Mouse (Mus musculus): ENCODE measurements around the gene Olfr286. TPM values are rescaled to one million over a fixed set of nuclear protein-coding genes. Genes with fewer than 3 reads are reported as not detected.

Gene Olfr286
- polyA plus RNA-seq, 1 experiment from 2014 or later: not detected

Other genes with a start within 250 kb of the Olfr286 start
- gene Col2a1, start 229.8 kb downstream of the Olfr286 start, polyA plus RNA-seq (2015; fragmentation: Nextera tagmentation; extraction: Ambion mirVana): 0.33 and 0.53 TPM in 2 replicates
- 30.5 and 31.7 TPM in 2 replicates for gene Pfkm, start 141.9 kb downstream of the Olfr286 start, polyA plus RNA-seq (2015; fragmentation: Nextera tagmentation; extraction: Ambion mirVana)
- 18.0 and 20.2 TPM in 2 replicates for gene Senp1, start 140.7 kb downstream of the Olfr286 start, polyA plus RNA-seq (2015; fragmentation: Nextera tagmentation; extraction: Ambion mirVana)
- gene Asb8, start 68.8 kb downstream of the Olfr286 start, polyA plus RNA-seq (2015; fragmentation: Nextera tagmentation; extraction: Ambion mirVana): 52.7 and 54.9 TPM in 2 replicates
- 1.4 and 1.7 TPM in 2 replicates for gene Ccdc184, start 67.3 kb downstream of the Olfr286 start, polyA plus RNA-seq (2015; fragmentation: Nextera tagmentation; extraction: Ambion mirVana)
- not detected in 2 replicates for gene Olfr288, start 38.9 kb downstream of the Olfr286 start, polyA plus RNA-seq (2015; fragmentation: Nextera tagmentation; extraction: Ambion mirVana)
- not detected in 2 replicates for gene Gm44579, start 13.5 kb downstream of the Olfr286 start, polyA plus RNA-seq (2015; fragmentation: Nextera tagmentation; extraction: Ambion mirVana)
- not detected in 2 replicates for gene Olfr287, start 13.4 kb downstream of the Olfr286 start, polyA plus RNA-seq (2015; fragmentation: Nextera tagmentation; extraction: Ambion mirVana)
- gene H1fnt, start 22.8 kb upstream of the Olfr286 start, polyA plus RNA-seq (2015; fragmentation: Nextera tagmentation; extraction: Ambion mirVana): not detected in 2 replicates
- 0.39 and 0.42 TPM in 2 replicates for gene Zfp641, start 61.7 kb upstream of the Olfr286 start, polyA plus RNA-seq (2015; fragmentation: Nextera tagmentation; extraction: Ambion mirVana)
- gene Olfr285, start 82.9 kb upstream of the Olfr286 start, polyA plus RNA-seq (2015; fragmentation: Nextera tagmentation; extraction: Ambion mirVana): not detected in 2 replicates
- gene Olfr284, start 106.5 kb upstream of the Olfr286 start, polyA plus RNA-seq (2015; fragmentation: Nextera tagmentation; extraction: Ambion mirVana): not detected in 2 replicates
- gene Olfr283, start 146.5 kb upstream of the Olfr286 start, polyA plus RNA-seq (2015; fragmentation: Nextera tagmentation; extraction: Ambion mirVana): not detected in 2 replicates
- not detected in 2 replicates for gene Olfr282, start 196.8 kb upstream of the Olfr286 start, polyA plus RNA-seq (2015; fragmentation: Nextera tagmentation; extraction: Ambion mirVana)
- not detected in 2 replicates for gene Olfr281, start 218.1 kb upstream of the Olfr286 start, polyA plus RNA-seq (2015; fragmentation: Nextera tagmentation; extraction: Ambion mirVana)
- not detected in 2 replicates for gene OR5BS1P, start 235.4 kb upstream of the Olfr286 start, polyA plus RNA-seq (2015; fragmentation: Nextera tagmentation; extraction: Ambion mirVana)
- 0.31 TPM in 1 of 2 replicates, not detected in the other for gene Lalba, start 248.3 kb upstream of the Olfr286 start, polyA plus RNA-seq (2015; fragmentation: Nextera tagmentation; extraction: Ambion mirVana)